Mouse (Mus musculus) bone marrow, adult 2 months (tissue): Measurements from ENCODE around the gene Ankrd24.
"Not testable (repeated sequence)": the region's sequence is repeated elsewhere in the genome, so short reads cannot be mapped to it uniquely, and the experiment has no call there.

Source experiments
- CTCF ChIP-seq: fragments of 200-500 bp; IDR thresholded peaks from 2 replicates; pipeline ENCODE4 v1.5.1; 2011; ENCODE audit warnings: low read length, control low read depth; ENCODE audit not compliant: control insufficient read depth, insufficient read depth
- POLR2A ChIP-seq: fragments of 200-500 bp; IDR thresholded peaks from 2 replicates; pipeline ENCODE4 v1.6.1; 2011; ENCODE audit warnings: low read depth, mild to moderate bottlenecking, control low read depth, low read length, borderline replicate concordance; ENCODE audit not compliant: control insufficient read depth

DNA sequence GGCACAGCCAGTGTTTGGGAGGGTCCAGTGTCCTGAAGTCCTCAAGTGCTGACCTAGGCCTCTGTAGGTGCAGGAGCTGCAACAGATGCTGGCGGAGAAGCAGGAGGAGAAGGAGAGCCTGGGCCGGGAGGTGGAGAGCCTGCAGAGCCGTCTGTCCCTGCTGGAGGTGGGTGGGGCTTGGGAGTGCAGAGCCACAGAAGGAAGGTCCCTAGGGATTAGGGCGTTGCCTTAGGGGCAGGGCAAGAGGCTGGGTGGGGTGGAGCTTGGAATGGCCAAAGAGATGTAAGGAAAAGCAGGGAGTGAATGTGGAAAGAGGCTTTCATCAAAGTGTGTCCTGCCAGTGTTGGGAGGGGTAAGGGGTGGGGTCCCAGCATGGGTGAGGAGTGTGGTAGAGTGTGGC, 12.5 kb downstream of the Ankrd24 start:
- not testable (repeated sequence) for TF ChIP-seq CTCF, POLR2A
